Mouse (Mus musculus): Measurements from ENCODE around the gene Cacng7.

GRCm38 (mm10) chr7:3308646-3309045, 24.1 kb upstream of the Cacng7 start:
- no peak for TF ChIP-seq EP300 (optimal IDR thresholded peaks at IDR 0.05)
- TF ChIP-seq CTCF (IDR thresholded peaks at IDR 0.05; ENCODE audit: low read depth) = no peak
